Mouse (Mus musculus): ENCODE data around the gene Gars. TPM values are rescaled to one million over a fixed set of nuclear protein-coding genes. Genes with fewer than 3 reads are reported as not detected.

The Gars gene
- 10 to 100 TPM; 48.4 to 51.5 TPM for total RNA-seq (2021)
- long read RNA-seq, experiment 1, transcript Gars-201 (17 exons, 2,380 nt): major isoform, 35 of 52 reads
- long read RNA-seq, experiment 1, partial matches to known transcripts: 17 of 52 reads
- long read RNA-seq, experiment 1, other reads (novel, unspliced or antisense): 0 of 52 reads
- long read RNA-seq, experiment 2, transcript Gars-201 (17 exons, 2,380 nt): major isoform, 70 of 82 reads
- long read RNA-seq, experiment 2, partial matches to known transcripts: 9 of 82 reads
- long read RNA-seq, experiment 2, other reads (novel, unspliced or antisense): 3 of 82 reads

DNA sequence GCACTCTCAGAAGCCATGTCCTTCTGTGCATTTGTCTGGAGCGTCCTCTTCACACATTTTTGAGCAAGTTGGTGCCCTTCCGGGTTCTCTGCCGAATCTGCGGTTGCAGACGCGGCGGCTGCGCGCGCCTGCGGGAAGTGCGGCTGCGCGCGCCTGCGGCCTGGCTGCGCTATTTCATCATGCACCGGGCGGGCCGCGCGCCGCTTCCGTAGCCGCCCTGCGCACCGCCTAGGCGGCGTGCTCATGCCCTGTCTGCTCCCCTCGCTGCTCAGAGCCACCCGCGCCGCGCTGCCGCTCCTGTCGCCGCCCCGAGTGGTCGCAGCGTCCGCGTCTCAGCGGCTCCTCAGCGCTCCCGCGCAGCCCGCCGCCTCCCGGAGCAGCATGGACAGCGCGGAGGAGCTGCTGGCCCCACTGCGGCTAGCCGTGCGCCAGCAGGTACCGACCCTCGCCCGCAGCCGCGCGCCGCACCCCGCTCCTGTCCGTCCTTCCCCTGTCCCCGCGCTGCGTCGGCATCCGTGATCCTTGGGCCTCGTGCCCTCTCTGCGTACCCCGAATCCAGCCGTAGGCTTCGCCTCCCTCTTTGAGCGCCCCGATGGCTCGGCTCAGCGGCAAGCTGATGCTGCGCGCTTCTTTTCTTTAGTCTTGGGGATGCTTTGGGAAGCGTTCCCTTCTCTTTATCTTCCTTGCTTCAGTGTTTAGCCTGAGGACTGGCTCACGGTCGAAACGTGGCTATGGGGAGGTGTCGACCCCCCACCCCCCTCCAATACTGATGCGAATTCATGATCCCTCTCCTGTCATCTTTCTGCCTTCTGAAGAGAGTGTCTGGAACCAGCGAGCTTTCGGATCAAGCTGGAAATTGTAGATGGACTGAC is at the start of gene Gars:
Gars (plus strand) TSS at position 209 of the 872 bp plus-strand sequence.
- peak; percentile 87 for DNase-seq

DNA sequence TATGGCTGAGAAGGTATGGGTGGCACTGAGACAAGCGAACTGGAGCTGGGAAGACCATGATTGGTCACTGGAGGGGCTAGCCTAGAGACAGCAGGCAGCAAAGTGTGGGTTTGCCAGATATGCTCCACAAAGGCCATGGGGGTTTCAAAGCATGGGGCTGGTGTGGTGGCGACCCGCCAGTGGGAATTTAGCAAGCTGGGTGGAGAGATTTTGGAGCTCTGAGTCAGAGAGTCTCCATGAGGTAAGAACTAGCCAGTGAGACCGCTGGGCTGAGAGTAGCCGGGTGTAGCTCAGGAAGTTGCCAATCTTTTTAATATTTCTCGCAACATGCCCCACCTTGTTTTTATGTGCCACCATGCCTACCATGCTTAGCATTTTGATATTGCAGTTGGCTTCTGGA is 49.7 kb upstream of the Gars start:
- DNase-seq: no peak

DNA sequence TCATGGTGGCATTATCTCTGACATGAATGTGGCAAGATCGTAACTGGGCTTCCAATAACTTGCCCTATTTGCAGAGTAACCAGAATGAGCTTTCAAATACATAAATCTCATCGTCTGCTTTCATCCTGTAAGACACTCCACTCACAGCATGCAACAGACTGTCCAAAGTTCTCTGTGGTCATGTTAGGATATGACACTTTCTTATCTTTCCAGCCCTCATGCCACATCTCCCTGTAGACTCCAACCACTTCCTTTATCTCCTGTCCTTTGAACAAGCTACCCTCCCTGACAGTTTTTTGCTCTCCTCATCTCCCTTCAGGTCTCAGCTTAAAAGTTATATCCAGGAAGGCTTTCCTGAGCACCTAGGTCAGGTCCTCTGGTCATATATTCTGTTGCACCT is 46.6 kb upstream of the Gars start:
- DNase-seq: no peak

DNA sequence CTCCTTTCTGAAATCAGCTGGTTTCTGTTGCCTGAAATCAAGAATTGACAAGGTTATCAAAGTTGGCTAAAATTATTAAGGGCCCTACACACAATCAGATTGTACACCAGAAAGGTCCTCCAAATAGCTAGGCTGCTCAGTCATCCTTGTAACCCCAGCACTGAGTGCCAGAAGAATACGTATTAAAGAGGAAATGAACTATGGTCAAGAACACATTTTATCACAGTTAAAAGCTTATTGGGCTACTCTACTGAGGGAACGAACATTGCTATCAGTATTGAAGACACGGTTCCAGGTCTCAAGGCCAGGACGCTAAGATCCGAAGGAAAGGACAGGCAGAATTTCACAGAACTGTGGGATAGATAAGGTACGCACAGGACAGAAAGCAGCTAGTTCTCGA is 45.7 kb upstream of the Gars start:
- no peak for DNase-seq

DNA sequence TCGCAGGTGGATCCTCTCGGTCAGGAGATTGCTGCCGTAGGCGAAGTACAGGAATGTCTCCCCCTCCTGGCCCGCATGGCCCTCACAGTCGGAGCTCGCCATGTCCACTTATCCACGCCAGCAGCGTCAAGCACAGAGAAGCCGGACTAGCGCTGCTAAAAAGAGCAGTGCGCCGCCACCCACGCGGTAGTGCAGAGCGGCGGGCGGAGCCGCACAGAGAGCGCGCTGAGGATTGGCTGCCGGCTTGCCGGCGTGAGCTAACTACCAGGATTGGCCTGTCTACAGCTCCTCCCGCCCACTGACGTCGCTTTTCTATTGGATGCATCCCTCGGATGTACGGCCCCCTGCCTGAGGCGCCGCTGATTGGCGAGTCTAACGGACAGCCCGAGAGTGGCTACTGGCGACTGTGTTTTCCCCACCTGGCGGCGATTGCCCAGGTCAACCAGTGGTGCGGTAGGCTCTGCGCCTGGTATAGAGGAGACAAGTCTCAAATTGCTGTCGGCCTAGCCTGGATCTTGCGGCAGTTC is 45.0 kb upstream of the Gars start, which contains the start of gene Ggct:
Ggct (minus strand) TSS at position 217 of the 527 bp plus-strand sequence.
- DNase-seq: peak; percentile 98

DNA sequence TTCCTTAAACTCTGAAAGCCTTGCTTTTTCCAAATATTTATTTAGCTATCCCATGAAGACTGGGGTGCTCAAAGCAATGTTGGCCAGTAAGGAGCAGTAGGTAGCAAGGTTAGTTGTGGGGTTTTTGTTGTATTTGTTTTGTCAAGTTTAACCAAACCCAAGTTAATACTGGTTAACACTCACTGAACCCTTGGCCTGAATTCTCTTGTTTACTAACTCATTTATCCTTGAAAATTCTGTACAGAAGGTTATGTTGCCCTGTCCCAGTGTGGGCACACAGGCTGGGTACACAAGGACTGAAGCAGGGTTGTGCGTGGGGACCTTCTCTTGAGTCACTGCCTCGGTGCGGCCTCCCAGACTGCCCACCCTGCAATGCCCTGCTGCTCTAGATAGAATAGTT is 41.4 kb upstream of the Gars start:
- DNase-seq: no peak

DNA sequence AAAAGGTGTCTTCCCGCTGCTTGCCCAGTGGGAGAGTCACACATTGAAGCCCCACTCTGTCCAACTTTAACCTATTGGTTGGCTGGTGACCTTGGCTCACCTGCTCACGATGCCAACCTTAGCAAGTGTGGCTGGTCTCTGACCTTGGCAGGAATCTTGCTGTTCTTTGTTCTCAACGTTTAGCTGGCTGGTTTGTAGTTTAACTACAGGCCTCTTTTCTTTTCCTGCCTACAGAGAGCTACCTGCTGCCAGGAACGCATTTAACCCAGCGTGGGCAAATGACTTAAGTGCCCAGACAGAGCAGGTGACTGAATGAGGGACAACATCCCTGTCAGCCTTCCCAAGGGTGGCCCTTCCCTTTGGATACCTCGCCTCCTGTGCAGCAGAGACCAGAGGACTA is 40.1 kb upstream of the Gars start:
- DNase-seq: no peak

DNA sequence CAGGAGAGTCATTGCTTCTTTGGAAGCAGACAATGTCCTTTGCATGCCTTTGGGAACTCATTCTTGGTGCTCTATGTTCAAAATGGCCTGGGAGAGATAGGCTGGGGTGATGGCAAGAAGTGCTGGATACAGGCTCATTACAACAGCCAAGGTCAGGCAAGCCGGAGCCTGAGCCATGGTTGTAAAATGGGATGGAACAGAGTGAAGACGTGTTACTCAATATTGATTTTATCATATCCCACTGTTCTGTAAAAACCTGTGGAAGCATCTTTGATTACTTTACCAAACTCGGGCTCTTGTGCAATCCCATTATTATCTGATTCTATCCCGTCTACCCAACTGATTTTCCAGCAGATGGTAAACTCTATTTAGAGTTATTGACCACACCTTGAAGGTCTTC is 36.5 kb upstream of the Gars start:
- no peak for DNase-seq

DNA sequence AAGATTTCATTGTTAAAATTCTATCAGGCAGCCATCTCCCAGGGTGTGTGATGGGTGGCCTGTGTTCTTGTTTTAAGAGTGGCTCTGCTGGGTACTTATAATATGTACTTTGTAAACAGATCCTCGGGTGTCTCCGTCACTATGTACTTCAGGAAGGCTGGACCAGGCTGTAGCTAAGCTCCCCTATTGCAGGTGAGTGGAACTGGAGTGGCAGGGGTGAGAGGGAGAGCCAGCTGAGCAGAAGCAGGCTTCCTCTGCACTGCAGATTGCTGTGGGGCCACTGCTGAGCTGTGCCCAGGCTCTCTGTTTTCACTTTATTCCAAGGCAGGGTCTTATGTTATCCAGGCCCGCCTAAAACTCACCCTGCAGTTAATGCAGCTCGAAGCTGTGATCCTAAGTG is 35.4 kb upstream of the Gars start:
- DNase-seq: no peak

DNA sequence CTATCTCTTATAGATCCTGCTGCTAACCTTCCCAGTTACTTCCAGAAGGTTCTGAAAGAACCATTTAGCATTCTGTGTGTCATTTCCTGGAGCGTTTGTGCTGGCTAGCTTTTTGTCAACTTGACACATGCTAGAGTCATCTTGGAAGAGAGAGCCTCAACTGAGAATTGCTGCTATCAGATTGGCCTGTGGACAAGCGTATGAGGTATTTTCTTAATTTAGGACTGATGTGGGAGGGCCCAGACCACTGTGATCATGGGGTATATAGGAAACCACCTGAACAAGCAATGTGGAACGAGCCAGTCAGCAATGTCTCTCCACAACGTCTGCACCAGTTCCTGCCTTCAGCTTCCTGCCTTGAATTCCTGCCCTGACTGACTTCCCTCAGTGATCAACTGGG is 34.2 kb upstream of the Gars start:
- DNase-seq: no peak

DNA sequence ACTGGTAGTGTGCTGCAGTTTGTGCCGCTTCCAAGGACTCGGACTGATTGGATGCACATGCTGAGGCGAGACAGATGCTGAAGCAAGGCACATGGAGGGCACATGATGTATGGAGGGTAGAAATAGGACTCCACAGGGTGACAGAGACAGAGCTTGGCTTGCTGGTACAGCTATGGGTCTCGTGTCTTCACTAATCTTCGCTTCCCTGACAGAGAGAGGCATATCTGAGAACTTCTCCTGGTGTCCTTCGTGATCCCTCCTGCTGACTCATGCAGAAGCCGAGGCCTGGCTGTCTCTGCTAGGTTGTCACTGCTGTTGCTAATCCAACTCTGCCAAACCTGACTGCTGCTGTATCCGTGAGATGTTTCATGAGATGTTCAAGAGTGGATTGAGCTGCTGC is 29.4 kb upstream of the Gars start:
- DNase-seq: no peak

DNA sequence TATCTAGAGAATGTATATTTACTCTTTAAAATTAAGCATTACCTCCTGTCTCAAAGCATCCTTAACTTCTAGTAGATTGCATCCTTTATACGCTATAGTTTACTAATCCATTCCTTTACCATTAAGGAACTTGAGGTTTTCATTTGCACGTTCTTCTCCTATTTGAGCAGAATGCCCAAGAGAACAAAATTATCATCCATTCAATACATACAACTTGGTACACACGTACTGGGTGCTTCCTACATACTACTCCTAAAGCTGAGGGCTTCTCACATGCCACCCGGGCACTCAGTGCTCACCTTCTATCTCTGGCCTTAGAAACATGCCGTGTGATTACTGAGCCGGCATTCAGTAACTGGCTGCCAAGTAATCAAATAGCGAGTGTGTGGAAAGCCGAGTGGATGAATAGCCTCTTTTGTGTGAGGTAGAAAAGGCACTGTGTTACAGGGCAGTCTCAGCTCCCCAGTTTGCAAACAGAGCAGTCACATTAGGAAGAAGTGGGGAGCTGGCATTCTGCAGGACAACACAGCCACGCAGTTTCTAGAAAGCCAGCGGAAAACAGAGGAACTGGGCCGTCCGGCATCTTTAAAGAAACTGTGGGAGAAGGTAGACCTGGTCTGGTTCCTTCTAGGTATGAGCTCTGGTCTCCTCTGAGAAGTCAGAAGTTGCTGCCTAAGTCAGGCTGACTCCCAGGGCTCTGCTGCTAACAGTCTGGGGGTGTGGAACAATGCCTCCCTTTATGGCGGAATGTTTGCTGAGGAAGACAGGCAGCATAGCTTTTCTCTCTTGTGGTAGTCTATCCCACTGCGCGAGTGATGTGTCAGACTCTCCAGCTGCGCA is 28.2 kb upstream of the Gars start:
- DNase-seq: no peak

DNA sequence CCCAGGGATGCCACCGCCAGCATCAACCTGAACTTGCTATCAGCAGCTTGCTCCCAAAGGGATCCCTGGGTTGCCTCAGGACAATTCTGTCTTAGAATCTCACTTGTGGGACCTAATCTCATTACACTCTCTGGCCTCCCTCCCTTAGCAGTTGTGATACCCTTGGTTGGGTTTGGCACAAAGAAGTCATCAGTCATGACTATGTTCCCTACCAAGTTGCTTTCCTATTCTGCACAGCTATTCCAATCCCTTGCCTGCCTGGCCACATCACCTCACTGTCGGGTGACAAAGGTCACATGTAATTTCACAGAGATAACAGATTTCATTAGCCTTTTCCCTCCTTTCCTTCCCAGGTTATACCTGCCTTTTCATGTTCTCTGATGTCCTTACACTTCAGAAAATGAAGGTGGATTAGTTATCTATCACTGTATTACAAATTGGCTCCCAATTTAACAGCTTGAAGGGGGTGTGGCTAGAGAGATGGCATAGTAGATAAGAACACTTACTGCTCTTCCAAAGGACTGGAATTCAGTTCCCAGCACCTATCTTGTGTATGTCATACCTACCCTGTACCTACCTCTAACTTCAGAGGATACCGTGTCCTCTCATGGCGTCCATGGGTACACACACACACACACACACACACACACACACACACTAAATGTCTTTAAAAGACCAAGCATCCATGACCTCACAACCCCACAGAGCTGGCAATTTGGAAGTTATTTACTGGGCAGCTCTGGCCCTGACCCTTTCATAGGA is 27.3 kb upstream of the Gars start:
- no peak for DNase-seq

DNA sequence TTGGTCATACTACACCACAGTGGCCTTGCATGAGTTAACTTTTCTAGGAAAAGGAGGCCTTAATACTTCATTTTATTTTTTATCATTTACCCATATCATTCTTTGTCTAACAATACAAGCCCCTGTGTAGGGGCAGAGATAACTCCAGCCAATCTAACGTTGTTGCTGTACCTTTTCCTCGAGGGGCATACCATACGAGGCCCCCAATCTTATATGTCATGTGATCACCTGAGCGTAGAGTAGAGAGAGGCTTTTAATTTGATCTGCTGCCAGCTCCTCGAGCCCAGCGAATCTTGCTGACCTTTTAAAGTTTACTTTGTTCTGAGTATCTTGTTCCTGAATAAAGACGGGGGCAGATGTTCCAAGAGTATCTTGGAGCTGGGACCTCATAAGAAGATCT is 25.3 kb upstream of the Gars start:
- no peak for DNase-seq

DNA sequence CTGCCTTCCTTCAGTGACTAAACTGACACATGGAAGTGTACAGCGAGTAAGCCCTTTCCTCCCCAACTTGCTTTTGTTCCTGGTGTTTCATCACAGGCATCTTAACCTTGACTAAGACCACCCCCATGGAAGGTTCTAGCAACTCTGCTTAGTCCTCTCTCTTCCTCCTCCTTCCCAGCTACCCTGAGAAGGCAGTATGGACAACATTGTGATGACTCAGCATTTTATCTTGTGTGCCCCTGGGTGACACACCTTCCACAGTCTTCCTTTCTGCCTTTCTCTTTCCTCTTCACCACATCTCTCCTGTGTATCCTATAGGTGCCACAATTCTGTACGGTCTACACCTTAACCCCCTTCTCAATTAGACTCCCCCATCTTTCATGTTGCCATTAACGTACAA is 23.6 kb upstream of the Gars start:
- DNase-seq: no peak

DNA sequence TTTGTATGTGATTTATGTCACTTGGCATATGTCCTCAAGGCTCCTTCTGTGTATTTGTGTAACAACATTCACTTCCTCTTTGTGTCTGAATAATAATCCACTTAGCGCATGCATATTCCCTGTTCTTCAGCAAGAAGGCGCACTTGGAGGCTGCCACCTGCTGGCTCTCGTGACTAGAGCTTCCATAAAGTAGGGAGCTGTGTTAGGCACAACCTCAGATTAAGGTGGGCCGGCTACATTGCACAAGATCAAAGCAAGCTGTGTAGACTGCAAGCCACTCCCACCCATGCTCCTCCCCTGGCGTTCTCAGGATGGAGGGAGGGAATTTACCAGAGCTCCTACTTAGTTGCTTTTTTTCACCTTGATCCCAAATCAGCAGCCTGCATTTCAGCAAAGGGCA is 21.6 kb upstream of the Gars start:
- peak; percentile 26 for DNase-seq

DNA sequence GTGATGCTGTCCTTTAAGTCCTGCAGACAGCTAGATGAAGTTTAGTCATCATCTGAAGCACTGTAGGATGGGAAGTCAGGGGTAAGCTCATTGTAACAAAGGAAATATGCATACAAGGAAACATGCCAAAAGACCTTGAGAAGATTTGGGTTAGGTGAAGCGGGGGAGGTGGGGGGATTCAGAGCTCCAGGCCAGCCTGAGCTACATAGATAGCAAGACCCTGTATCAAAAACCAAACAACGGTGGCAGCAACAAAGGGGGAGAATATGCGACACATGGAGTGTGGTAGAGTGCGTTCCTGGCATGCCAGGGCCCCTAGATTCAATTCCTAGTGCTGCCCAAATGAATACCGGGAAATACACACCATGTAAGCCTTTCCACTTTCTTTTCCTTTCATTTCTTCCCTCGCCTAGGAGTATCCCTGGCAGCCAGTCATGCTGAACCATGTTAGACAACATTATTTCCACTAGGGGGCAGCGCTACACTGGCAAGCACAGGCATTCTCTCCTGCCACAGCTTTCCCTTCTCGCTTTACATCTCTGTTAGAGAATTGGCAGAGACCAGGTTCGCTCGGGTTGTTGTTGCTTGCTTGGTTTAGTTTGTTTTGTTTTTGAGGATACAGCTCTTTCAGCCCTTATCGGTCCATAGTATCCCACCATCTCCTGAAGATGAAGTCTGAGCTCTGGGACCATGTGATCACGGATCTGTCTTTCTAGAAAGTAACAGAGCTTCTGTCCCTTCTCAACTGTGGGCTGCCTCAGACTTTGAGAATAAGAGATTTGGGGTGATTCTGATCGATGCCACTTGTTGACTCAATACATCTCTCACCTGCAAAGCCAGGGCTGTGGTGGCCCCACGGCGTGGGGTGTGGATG is 20.9 kb upstream of the Gars start:
- DNase-seq: peak; percentile 35

DNA sequence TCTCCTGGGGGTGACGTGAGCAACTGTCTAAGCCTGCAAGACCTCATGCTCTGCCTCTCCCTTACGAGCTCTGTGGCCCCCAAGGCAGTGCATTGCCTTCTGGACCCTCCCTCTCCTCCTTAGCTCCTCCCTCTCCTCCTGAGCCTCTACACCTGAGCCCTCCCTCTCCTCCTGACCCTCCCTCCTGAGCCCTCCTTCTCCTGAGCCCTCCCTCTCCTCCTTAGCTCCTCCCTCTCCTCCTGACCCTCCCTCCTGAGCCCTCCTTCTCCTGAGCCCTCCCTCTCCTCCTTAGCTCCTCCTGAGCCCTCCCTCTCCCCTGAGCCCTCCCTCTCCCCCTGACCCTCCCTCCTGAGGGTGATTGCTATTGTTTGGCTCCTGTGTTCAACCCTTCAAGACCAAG is 19.4 kb upstream of the Gars start:
- DNase-seq: no peak

DNA sequence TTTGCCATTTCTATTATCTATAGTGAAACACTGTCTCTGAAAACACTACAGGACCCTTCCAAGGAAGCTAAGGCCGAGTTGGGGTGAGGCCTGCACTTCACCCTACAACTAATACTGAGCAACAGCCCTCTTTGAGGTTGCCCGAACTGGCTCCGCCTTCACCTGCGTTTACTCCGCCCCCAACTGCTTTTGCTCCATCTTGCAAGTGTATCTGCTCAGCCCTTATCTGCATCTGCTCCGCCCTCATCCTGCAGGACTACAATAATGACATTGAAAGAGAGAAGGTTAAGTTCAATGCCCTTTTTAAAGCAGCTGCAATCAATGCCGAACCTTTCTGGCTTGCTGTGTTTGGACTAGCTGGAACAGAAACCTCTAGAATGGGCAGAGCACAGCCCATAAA is 16.0 kb upstream of the Gars start:
- no peak for DNase-seq

DNA sequence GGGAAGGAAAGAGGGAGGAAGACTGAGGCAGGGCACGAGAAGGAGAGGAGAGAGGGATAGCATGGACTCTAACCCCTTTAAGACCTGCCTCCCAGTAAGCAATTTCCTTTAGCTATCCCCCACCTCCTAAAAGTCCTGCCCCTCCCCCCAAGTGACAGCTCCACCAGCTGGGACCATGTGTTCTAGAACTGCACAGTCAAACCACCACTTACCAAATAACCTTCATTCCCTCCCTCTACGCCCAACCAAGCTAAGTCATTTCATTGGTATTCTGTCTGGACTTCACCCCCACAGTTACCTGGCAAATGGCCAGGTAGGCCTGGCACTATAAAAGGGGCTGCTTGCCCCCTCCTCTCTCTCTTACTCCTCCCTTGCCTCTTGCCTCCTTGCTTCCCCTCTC is 10.2 kb upstream of the Gars start:
- no peak for DNase-seq

DNA sequence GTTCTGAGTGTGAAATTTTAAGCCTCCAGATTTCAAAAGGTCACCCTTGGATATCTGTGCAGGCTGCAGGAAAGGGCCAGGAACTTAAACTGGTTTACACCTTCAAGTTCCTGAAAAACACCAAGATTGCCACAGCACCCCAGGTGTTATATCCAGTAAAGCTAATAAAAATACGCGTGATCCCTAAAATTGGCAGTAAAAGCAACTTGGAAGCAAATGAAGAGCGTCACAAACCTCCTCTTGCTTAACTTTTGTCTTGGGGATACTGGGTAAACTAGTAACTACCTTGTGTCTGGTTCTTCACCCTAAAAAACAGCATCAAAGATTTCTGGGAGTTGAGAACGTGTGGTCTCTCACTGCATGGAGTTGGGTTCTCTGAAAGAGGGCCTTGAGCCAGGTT is 1.1 kb upstream of the Gars start:
- no peak for DNase-seq
